Mouse (Mus musculus) hematopoietic stem cell, adult 5-6 weeks (primary cell): Measurements from ENCODE around the gene Susd6. TPM values are rescaled to one million over a fixed set of nuclear protein-coding genes. Genes with fewer than 3 reads are reported as not detected.
A peak's percentile ranks its signal among the peaks of the same experiment; 100 is the strongest.
"Not testable (repeated sequence)": the region's sequence is repeated elsewhere in the genome, so short reads cannot be mapped to it uniquely, and the experiment has no call there.

Experiments
- ATAC-seq, 2 experiments: fragments of 125-278 bp in 1 of 2; replicated peaks in 1 of 2; 2 replicates each; pipeline ENCODE4 v1.8.0; 2016 to 2017; ENCODE audit warnings: inconsistent platforms in 2 of 2, mild to moderate bottlenecking in 2 of 2, moderate number of reproducible peaks in 2 of 2, low read depth in 1 of 2, moderate TSS enrichment in 1 of 2; ENCODE audit not compliant: low FRiP score in 2 of 2, poor library complexity in 2 of 2, severe bottlenecking in 2 of 2, insufficient read depth in 1 of 2, low TSS enrichment in 1 of 2
- total RNA-seq: library from RNA; stranded (forward); fragments of 172-1452, 232-1000 nt; gene quantifications from 2 replicates; pipeline ENCODE4 v1.2.3, GENCODE M21; 2017

The Susd6 gene
- total RNA-seq, 1 experiment from 2014 or later, result 27.5 TPM

GRCm38 (mm10) chr12:80800156-80800555, 9.8 kb downstream of the Susd6 start:
- no peak for ATAC-seq

GRCm38 (mm10) chr12:80801443-80801842, 11.1 kb downstream of the Susd6 start:
- no peak for ATAC-seq

GRCm38 (mm10) chr12:80803924-80804323, 13.6 kb downstream of the Susd6 start:
- ATAC-seq, result no peak

GRCm38 (mm10) chr12:80804861-80805428, 14.6 kb downstream of the Susd6 start:
- no peak for ATAC-seq

GRCm38 (mm10) chr12:80807451-80808085, 17.3 kb downstream of the Susd6 start:
- no peak for ATAC-seq

GRCm38 (mm10) chr12:80810005-80810404, 19.7 kb downstream of the Susd6 start:
- ATAC-seq, result no peak

GRCm38 (mm10) chr12:80811646-80812509, 21.6 kb downstream of the Susd6 start:
- ATAC-seq, result peak; percentile 8 to 23; a peak in 1 of 4 replicates

- no peak for ATAC-seq
Observed at GRCm38 (mm10) chr12:80812510-80812820, 22.2 kb downstream of the Susd6 start.

GRCm38 (mm10) chr12:80813456-80813855, 23.1 kb downstream of the Susd6 start:
- no peak for ATAC-seq

GRCm38 (mm10) chr12:80813872-80814271, 23.6 kb downstream of the Susd6 start:
- peak; percentile 47 to 56; a peak in 3 of 4 replicates for ATAC-seq

GRCm38 (mm10) chr12:80814529-80814928, 24.2 kb downstream of the Susd6 start:
- ATAC-seq, result no peak

- ATAC-seq, result no peak
Observed at GRCm38 (mm10) chr12:80815298-80815697, 25.0 kb downstream of the Susd6 start.

- ATAC-seq, result no peak
Observed at GRCm38 (mm10) chr12:80815893-80816292, 25.6 kb downstream of the Susd6 start.

GRCm38 (mm10) chr12:80816380-80817086, 26.2 kb downstream of the Susd6 start:
- ATAC-seq, result peak; percentile 54 to 70; a peak in 3 of 4 replicates

GRCm38 (mm10) chr12:80817697-80818235, 27.5 kb downstream of the Susd6 start:
- no peak for ATAC-seq

GRCm38 (mm10) chr12:80819020-80819419, 28.7 kb downstream of the Susd6 start:
- ATAC-seq, result not testable (repeated sequence)

- ATAC-seq, result no peak
Observed at GRCm38 (mm10) chr12:80821312-80822007, 31.1 kb downstream of the Susd6 start.
